Mouse (Mus musculus): ENCODE measurements around the gene Itgb4.
A peak's percentile ranks its signal among the peaks of the same experiment; 100 is the strongest.

The Itgb4 gene

GRCm38 (mm10) chr11:115970006-115970673 lies 4.4 kb upstream of the Itgb4 start:
- DNase-seq (ENCODE audit: low spot score): peak; percentile 44

GRCm38 (mm10) chr11:115971016-115971415 lies 3.5 kb upstream of the Itgb4 start:
- peak; percentile 66 for DNase-seq (ENCODE audit: low spot score)

DNA sequence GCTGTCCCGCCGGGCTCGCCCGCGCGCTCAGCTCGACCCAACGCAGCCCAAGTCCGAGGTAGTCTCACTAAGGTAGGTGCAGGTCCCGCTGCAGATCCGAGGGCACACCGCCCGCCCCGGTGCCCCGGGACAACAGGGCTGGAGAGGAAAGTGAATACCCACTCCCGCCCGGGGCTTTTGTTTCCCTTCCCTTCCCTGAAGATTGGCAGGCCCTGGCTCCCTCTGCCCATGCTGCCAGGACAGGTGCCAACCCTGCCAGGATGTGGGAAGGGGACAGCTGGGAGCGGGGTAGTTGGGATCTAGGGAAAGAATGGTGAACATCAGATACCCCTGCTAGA lies 543 bp downstream of the Itgb4 start:
- no peak for DNase-seq (ENCODE audit: low spot score)

GRCm38 (mm10) chr11:115975544-115975943 lies 1.0 kb downstream of the Itgb4 start:
- no peak for DNase-seq (ENCODE audit: low spot score)

DNA sequence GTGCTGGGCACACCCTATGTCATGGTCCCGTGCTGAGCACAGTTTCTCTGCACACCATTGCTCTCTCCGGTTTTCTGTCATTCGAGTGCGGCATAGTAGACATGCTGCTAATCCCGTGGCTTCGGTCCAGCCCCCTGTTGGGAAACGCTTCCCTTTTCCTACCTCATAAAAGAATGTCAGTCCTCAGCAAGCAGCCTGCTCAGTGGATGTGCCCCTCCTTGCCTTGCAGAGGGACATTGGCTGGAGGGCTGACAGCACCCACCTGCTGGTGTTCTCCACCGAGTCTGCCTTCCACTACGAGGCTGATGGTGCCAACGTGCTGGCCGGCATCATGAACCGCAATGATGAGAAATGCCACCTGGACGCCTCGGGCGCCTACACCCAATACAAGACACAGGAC lies 8.0 kb downstream of the Itgb4 start:
- no peak for DNase-seq (ENCODE audit: low spot score)

DNA sequence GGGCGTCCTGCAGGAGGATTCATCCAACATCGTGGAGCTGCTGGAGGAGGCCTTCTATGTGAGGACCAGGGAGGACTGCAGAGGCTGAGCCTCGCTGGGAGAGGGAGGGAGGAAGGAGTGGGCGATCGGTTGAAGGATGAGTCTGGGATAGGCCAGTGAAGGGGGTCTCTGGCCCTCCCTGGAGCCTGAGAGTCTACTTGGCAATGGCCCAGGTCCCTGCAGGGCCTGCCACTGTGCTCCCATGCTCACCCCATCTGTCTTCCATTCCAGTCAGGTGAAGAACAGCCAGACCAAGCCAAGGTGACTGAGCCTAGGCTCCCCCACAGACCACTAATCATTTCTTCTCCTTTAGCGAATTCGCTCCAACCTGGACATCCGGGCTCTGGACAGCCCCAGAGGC lies 8.8 kb downstream of the Itgb4 start:
- DNase-seq (ENCODE audit: low spot score): no peak

DNA sequence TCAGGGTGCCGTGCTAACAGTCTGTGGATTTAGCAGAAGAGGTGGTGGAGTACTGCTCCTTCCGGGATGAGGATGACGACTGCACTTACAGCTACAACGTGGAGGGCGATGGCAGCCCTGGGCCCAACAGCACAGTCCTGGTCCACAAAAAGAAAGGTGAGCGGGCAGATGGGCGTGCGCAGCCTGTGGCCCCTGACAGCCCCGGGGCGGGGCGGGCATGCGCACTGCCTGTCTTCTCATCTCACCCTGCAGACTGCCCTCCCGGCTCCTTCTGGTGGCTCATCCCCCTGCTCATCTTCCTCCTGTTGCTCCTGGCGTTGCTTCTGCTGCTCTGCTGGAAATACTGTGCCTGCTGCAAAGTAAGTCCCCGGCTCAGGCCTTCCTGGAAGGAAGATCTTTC lies 15.2 kb downstream of the Itgb4 start:
- DNase-seq (ENCODE audit: low spot score): no peak

DNA sequence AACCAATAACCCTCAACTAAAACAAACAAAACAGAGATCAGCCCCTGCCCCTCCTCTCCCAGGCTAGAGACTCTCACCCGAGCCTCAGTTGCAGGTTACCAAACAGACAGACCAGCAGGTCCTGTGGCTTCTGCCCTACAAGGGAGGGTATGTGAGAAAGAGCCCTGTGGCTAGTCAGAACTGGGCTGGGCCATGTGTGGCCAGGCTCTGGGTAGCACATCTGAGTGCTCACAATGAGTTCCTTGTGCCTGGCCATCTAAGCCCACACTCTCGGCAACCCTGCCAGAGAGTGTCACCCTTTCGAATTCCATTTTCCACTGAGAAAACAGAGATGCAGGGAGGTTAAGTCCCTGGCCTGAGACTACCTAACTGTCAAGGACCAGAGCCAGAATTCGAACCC lies 17.6 kb downstream of the Itgb4 start:
- no peak for DNase-seq (ENCODE audit: low spot score)

- DNase-seq (ENCODE audit: low spot score): no peak
Measured at GRCm38 (mm10) chr11:115995256-115995655, 20.7 kb downstream of the Itgb4 start.

- no peak for DNase-seq (ENCODE audit: low spot score)
Measured at GRCm38 (mm10) chr11:115997047-115997446, 22.5 kb downstream of the Itgb4 start.

- DNase-seq (ENCODE audit: low spot score): no peak
Measured at GRCm38 (mm10) chr11:115997662-115998061, 23.2 kb downstream of the Itgb4 start.

- DNase-seq (ENCODE audit: low spot score): no peak
Measured at GRCm38 (mm10) chr11:115999027-115999426, 24.5 kb downstream of the Itgb4 start.

- DNase-seq (ENCODE audit: low spot score): peak; percentile 81
Measured at GRCm38 (mm10) chr11:115999538-116000143, 25.1 kb downstream of the Itgb4 start.

- DNase-seq (ENCODE audit: low spot score): peak; percentile 43
Measured at GRCm38 (mm10) chr11:116000607-116001006, 26.1 kb downstream of the Itgb4 start.

DNA sequence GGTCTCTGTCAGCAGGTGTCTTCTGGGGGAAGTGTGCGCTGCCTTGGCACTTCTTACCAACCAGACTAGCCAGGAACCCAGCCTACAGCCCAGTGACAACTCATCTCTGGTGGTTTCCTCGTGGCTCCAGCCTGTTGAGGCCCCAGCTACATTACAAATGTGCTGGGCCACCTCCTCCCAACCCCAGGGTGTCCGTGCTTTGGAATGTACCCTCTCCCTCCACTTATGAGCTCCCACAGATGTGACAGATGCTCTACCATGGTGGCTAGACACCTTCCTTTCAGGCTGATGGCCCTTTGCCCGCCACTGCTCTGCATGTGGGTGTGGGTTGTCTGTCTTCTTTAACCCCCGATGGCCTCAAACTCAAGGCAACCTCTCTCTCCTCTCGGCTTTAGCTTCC lies 27.2 kb downstream of the Itgb4 start:
- DNase-seq (ENCODE audit: low spot score): no peak

DNA sequence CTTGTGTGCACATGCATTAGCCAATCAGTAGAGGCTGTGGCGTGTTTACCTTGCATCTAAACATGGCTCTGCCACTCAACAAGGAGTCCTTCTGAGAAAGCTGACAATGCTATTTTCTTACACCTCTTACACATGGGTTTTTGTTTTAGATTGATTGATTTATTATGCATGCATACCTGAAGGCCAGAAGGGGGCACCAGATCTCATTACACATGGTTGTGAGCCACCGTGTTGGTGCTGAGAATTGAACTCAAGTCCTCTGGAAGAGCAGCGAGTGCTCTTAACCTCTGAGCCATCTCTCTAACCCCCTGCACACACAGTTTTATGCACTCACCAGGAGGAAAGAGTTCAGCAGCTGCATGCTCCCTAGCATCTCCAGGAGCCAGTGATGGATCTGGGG lies 28.4 kb downstream of the Itgb4 start:
- no peak for DNase-seq (ENCODE audit: low spot score)

DNA sequence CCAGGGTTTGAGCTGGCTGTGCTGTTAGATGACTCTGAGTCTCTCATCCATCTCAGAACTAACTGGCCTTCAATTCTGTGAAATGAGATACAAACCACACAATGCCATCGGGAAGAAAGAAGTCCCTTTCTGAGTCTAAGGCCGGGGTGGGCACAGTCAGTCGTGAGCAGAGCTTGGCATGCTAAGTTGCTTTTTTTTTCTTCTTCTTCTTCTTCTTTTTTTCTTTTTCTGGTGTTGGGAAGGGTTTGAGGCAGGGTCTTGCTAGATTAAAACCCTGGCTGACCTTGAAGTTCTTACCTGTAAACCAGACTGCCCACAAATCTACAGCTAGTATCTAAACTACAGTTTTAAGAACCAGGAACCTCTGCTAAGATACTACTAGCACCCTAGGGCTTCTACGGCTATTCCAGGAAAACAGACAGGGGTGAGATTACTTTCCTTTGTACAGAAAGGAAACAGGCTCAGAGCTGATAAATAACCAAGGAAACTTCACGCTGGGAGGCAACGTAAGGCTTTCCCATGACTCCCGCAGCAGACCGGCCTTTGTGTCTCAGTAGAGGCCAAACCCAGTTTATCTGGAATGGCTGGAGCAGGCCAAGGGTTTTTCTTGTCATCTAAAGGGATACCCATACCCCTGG lies 29.8 kb downstream of the Itgb4 start:
- no peak for DNase-seq (ENCODE audit: low spot score)

- no peak for DNase-seq (ENCODE audit: low spot score)
Measured at GRCm38 (mm10) chr11:116004840-116005700, 30.6 kb downstream of the Itgb4 start.

DNA sequence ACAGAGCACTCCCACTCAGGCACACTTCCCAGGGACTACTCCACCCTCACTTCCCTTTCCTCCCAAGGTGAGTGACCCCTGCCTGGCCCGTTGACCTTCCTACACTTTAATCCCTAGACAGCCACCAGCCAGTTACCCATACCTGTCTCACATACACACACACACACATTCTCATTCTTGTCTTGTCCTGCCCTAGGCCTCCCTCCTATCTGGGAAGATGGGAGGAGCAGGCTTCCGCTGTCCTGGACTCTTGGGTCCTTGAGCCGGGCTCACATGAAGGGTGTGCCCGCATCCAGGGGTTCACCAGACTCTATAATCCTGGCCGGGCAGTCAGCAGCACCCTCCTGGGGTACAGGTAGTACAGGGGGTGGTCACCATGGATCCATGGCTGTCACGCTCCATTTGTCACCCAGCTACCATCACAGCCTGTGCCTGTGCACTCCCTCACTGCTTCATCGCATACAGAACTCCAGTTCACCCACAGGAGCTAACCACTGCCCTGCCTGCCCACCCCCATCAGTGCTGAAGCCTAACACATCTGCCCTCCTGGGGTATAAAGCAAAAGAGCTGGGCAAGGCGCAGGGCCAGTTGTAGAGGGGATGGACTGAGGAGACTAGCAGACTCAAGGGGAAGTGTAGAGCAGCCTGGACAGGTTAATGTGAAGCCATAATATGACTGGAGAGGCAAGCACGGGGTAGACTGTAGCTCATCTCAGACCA lies 31.4 kb downstream of the Itgb4 start:
- DNase-seq (ENCODE audit: low spot score): no peak

DNA sequence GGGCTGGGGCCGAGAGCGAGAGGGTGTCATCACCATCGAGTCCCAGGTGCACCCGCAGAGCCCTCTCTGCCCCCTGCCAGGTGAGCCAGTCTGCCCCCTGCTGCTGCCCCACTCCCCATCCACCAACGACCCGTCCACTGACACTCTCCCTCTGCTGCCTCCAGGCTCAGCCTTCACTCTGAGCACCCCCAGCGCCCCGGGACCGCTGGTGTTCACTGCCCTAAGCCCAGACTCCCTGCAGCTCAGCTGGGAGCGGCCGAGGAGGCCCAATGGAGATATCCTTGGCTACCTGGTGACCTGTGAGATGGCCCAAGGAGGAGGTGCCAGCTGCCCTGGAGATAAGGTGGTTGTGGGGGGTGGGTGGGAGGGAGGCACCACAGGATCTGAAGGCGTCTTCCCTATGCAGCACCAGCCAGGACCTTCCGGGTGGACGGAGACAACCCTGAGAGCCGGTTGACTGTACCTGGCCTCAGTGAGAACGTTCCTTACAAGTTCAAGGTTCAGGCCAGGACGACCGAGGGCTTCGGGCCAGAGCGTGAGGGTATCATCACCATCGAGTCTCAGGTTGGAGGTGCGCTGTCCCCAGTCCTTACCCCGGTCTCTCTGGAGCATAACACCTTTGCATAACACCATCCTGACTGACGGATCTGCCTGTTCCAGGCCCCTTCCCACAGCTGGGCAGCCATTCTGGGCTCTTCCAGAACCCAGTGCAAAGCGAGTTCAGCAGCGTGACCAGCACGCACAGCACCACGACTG lies 32.8 kb downstream of the Itgb4 start:
- no peak for DNase-seq (ENCODE audit: low spot score)

GRCm38 (mm10) chr11:116008411-116008810 lies 33.9 kb downstream of the Itgb4 start:
- DNase-seq (ENCODE audit: low spot score): no peak

All from MN1 (cell line).